Mouse (Mus musculus) hindlimb bud, embryonic 11.5 days (tissue): ENCODE measurements around the gene Fam53b.

Source experiments
- DNase-seq: peaks from one replicate; pipeline ENCODE4 v3.0.0-alpha.2; 2012; ENCODE audit warnings: low read depth, low spot score; ENCODE audit errors: extremely low spot score

Fam53b gene

GRCm38 (mm10) chr7:132767999-132768370, 45.7 kb downstream of the Fam53b start:
- DNase-seq, result no peak

- DNase-seq, result no peak
Observed at GRCm38 (mm10) chr7:132767233-132767998, 46.3 kb downstream of the Fam53b start.

- DNase-seq, result no peak
Observed at GRCm38 (mm10) chr7:132766235-132766871, 47.3 kb downstream of the Fam53b start.

GRCm38 (mm10) chr7:132765629-132766186, 48.0 kb downstream of the Fam53b start:
- DNase-seq, result no peak

- no peak for DNase-seq
Observed at GRCm38 (mm10) chr7:132764896-132765491, 48.7 kb downstream of the Fam53b start.

- DNase-seq, result no peak
Observed at GRCm38 (mm10) chr7:132764314-132764713, 49.4 kb downstream of the Fam53b start.

- no peak for DNase-seq
Observed at GRCm38 (mm10) chr7:132763911-132764310, 49.8 kb downstream of the Fam53b start.

- DNase-seq, result no peak
Observed at GRCm38 (mm10) chr7:132763351-132763750, 50.3 kb downstream of the Fam53b start.

- DNase-seq, result no peak
Observed at GRCm38 (mm10) chr7:132761409-132761808, 52.3 kb downstream of the Fam53b start.

GRCm38 (mm10) chr7:132760589-132761180, 53.0 kb downstream of the Fam53b start:
- DNase-seq, result no peak

- no peak for DNase-seq
Observed at GRCm38 (mm10) chr7:132759926-132760325, 53.8 kb downstream of the Fam53b start.

GRCm38 (mm10) chr7:132759405-132759891, 54.2 kb downstream of the Fam53b start:
- DNase-seq, result no peak

- DNase-seq, result no peak
Observed at GRCm38 (mm10) chr7:132758875-132759274, 54.8 kb downstream of the Fam53b start.

- DNase-seq, result no peak
Observed at GRCm38 (mm10) chr7:132756325-132756724, 57.4 kb downstream of the Fam53b start.

GRCm38 (mm10) chr7:132754389-132754750, 59.3 kb downstream of the Fam53b start:
- no peak for DNase-seq

GRCm38 (mm10) chr7:132753518-132754388, 59.9 kb downstream of the Fam53b start:
- no peak for DNase-seq

GRCm38 (mm10) chr7:132751716-132752115, 62.0 kb downstream of the Fam53b start:
- no peak for DNase-seq

- DNase-seq, result no peak
Observed at GRCm38 (mm10) chr7:132749504-132749903, 64.2 kb downstream of the Fam53b start.

- DNase-seq, result no peak
Observed at GRCm38 (mm10) chr7:132748076-132748769, 65.5 kb downstream of the Fam53b start.

- DNase-seq, result no peak
Observed at GRCm38 (mm10) chr7:132747096-132747495, 66.6 kb downstream of the Fam53b start.
